Comparison of ENCODE assay signal across 14 mouse cellular contexts in genomic region chr13:113661826-113662271, GRCm38 (mm10). TPM values are rescaled to one million over a fixed set of nuclear protein-coding genes. Genes with fewer than 3 reads are reported as not detected.
DNase-seq lines count a peak whose midpoint lies in the region; ATAC-seq and TF ChIP-seq lines count a peak whose summit lies in the region.
"Had no signal": no experiment of that assay in that cellular context is flagged by ENCODE, and none has a peak within 500 bp of the region (broad histone marks: within the 10 kb centered on the region; RNA-seq: fewer than 3 reads in every experiment).

No protein-coding gene starts in this region.

- peaks cover 7% of the 10 kb centered on the region for H3K4me1 ChIP-seq in embryonic facial prominence, embryonic 10.5 days
- H3K4me1 ChIP-seq in heart, adult 2 months (ENCODE audit: control insufficient read depth, insufficient read depth, low read length): no peaks in the 10 kb centered on the region
- H3K4me1 ChIP-seq in limb, embryonic 15.5 days: 0 out of 2 replicates have a peak, but pooled peaks cover 8% of the 10 kb centered on the region

- peak; percentile 55; the same call in 1 of the 2 replicates for ATAC-seq in limb, embryonic 15.5 days (ENCODE audit: insufficient number of reproducible peaks, low FRiP score, low TSS enrichment, low read depth)

- intact Hi-C loops in left cerebral cortex, postnatal 25 days (cut with DNase I): no loop called here
- intact Hi-C loops in heart, adult 2 months (cut with DNase I): no loop called here

- 0 out of 2 replicates have a peak overlapping the region, but pooled peaks have one; percentile 1 for H3K27ac ChIP-seq in embryonic facial prominence, embryonic 10.5 days (replicated peaks)
- H3K27ac ChIP-seq in heart, adult 2 months: peak overlapping the region; percentile 82
- H3K27ac ChIP-seq in limb, embryonic 15.5 days: peak overlapping the region; percentile 22; the same call in 1 of the 2 replicates
- H3K27ac ChIP-seq: embryonic facial prominence, embryonic 12.5 days; hindbrain, embryonic 14.5 days; midbrain, embryonic 12.5 days had no signal

- no peak for TF ChIP-seq EP300 in heart, adult 2 months (IDR thresholded peaks at IDR 0.05; ENCODE audit: insufficient read depth, low read depth, low read length)

- 76% methylated on average over 7 of the region's 7 CpGs for WGBS in embryonic facial prominence, embryonic 10.5 days
- WGBS in heart, adult 2 months: 56% methylated on average over 7 of the region's 7 CpGs
- 58% methylated on average over 7 of the region's 7 CpGs for WGBS in limb, embryonic 15.5 days

- H3K27me3 ChIP-seq in embryonic facial prominence, embryonic 10.5 days (replicated peaks; ENCODE audit: low read depth, poor library complexity, severe bottlenecking): no peaks in the 10 kb centered on the region
- no peaks in the 10 kb centered on the region for H3K27me3 ChIP-seq in heart, adult 2 months (ENCODE audit: control insufficient read depth, insufficient read depth, low read length)
- H3K27me3 ChIP-seq in limb, embryonic 15.5 days: no peaks in the 10 kb centered on the region
- H3K27me3 ChIP-seq: embryonic facial prominence, embryonic 12.5 days; midbrain, embryonic 12.5 days had no signal

- no peak for TF ChIP-seq CTCF in heart, adult 2 months (IDR thresholded peaks at IDR 0.05)

- no peak for TF ChIP-seq POLR2A in heart, adult 2 months (IDR thresholded peaks at IDR 0.05; ENCODE audit: insufficient read depth, low read depth, low read length)

- peak overlapping the region; percentile 26 for H3K9ac ChIP-seq in heart, adult 2 months (ENCODE audit: low read depth, low read length)
- H3K9ac ChIP-seq in limb, embryonic 15.5 days: no peak overlapping the region
- H3K9ac ChIP-seq: embryonic facial prominence, embryonic 12.5 days; hindbrain, embryonic 14.5 days; midbrain, embryonic 12.5 days had no signal

- H3K79me2 ChIP-seq in heart, adult 2 months (replicated peaks; ENCODE audit: control insufficient read depth, insufficient read depth, low read length): no peaks in the 10 kb centered on the region

- no peak overlapping the region for H3K4me2 ChIP-seq in limb, embryonic 15.5 days
- H3K4me2 ChIP-seq: embryonic facial prominence, embryonic 12.5 days; hindbrain, embryonic 14.5 days; midbrain, embryonic 12.5 days had no signal

- no peaks in the 10 kb centered on the region for H3K36me3 ChIP-seq in embryonic facial prominence, embryonic 10.5 days (replicated peaks)
- H3K36me3 ChIP-seq in heart, adult 2 months (ENCODE audit: control insufficient read depth, insufficient read depth, low read length): no peaks in the 10 kb centered on the region
- no peaks in the 10 kb centered on the region for H3K36me3 ChIP-seq in limb, embryonic 15.5 days
- H3K36me3 ChIP-seq: embryonic facial prominence, embryonic 12.5 days; midbrain, embryonic 12.5 days had no signal

- peak; percentile 24 to 65 for DNase-seq in left cerebral cortex, postnatal 25 days (ENCODE audit: low spot score in 2 of 2)
- DNase-seq in left cerebral cortex, adult 11 months (ENCODE audit: low spot score): no peak
- DNase-seq in embryonic facial prominence, embryonic 10.5 days (ENCODE audit: low spot score): no peak
- peak; percentile 30 to 34 for DNase-seq in heart, adult 2 months
- DNase-seq in embryo, embryonic 9.5 days (ENCODE audit: extremely low spot score): no peak
- DNase-seq in lung, postnatal 14 days: no peak
- DNase-seq: cerebellum, adult 18-20 months; lung, adult 18-20 months had no signal

- no peaks in the 10 kb centered on the region for H3K9me3 ChIP-seq in embryonic facial prominence, embryonic 10.5 days
- H3K9me3 ChIP-seq in limb, embryonic 15.5 days: no peaks in the 10 kb centered on the region
- H3K9me3 ChIP-seq: embryonic facial prominence, embryonic 12.5 days; midbrain, embryonic 12.5 days had no signal

- H3K4me3 ChIP-seq in embryonic facial prominence, embryonic 10.5 days: no peak overlapping the region
- peak overlapping the region; percentile 51 for H3K4me3 ChIP-seq in heart, adult 2 months
- H3K4me3 ChIP-seq in limb, embryonic 15.5 days: no peak overlapping the region
- H3K4me3 ChIP-seq: embryonic facial prominence, embryonic 12.5 days; midbrain, embryonic 12.5 days had no signal

RNA-seq across cellular contexts. Expression of gene Hspb3, which starts 1.6 kb away (rescaled TPM):
- 1 to 10 TPM; 8.1 to 9.1 TPM for total RNA-seq in left cerebral cortex, postnatal 25 days (2021)
- 0.20 TPM in 1 of 2 replicates, not detected in the other for polyA plus RNA-seq in embryonic facial prominence, embryonic 10.5 days (2016; fragmentation: Nextera tagmentation; extraction: Ambion mirVana)
- 10 to 100 TPM; 14.2 to 17.6 TPM for total RNA-seq in heart, adult 2 months (2021)
- 19.6 and 35.9 TPM in 2 replicates for polyA plus RNA-seq in heart, adult 2 months (2012; rRNA removed)
- 8.6 and 23.7 TPM in 2 replicates for polyA plus RNA-seq in limb, embryonic 15.5 days (2015; fragmentation: Nextera tagmentation; extraction: Ambion mirVana)
- total RNA-seq: neutrophil, adult 5-6 weeks had no signal
- polyA plus RNA-seq: kidney, embryonic 14.5 days; midbrain, embryonic 12.5 days had no signal

RNA-seq across cellular contexts. Expression of gene Snx18, which starts 43.5 kb away (rescaled TPM):
- 10 to 100 TPM; 21.4 to 25.7 TPM for total RNA-seq in left cerebral cortex, postnatal 25 days (2021)
- 18.0 and 18.4 TPM in 2 replicates for polyA plus RNA-seq in embryonic facial prominence, embryonic 10.5 days (2016; fragmentation: Nextera tagmentation; extraction: Ambion mirVana)
- 10 to 100 TPM; 18.0 to 20.4 TPM for total RNA-seq in heart, adult 2 months (2021)
- 8.3 and 14.8 TPM in 2 replicates for polyA plus RNA-seq in heart, adult 2 months (2012; rRNA removed)
- polyA plus RNA-seq in limb, embryonic 15.5 days (2015; fragmentation: Nextera tagmentation; extraction: Ambion mirVana): 21.1 and 25.2 TPM in 2 replicates

Comparison
In these comparisons a context has a peak if more than half of its experiments do, and no peak if none do; other contexts are left out.
1. DNase-seq: peak in left cerebral cortex, postnatal 25 days (2 of 2) and heart, adult 2 months (2 of 2); none in left cerebral cortex, adult 11 months (single experiment), embryonic facial prominence, embryonic 10.5 days (single experiment), embryo, embryonic 9.5 days (single experiment) and lung, postnatal 14 days (single experiment).
2. H3K27ac ChIP-seq: peak in every context shown above with its lines; median percentile 82 in heart, adult 2 months; 22 in limb, embryonic 15.5 days; 1 in embryonic facial prominence, embryonic 10.5 days.